Mouse (Mus musculus) neutrophil, adult 5-6 weeks (primary cell): ENCODE measurements at regions not wholly inside any gene's neighbourhood (a gene's known extent, or its start where the extent isn't known, plus 50 kb on each side); places are given as distances from the start of the nearest gene placed in this dataset.

ENCODE experiments used
- ATAC-seq: fragments of 151-379, 151-347 bp; 2 replicates; pipeline ENCODE4 v1.8.0; 2017; ENCODE audit warnings: mild to moderate bottlenecking, moderate TSS enrichment; ENCODE audit not compliant: insufficient number of reproducible peaks, poor library complexity, low FRiP score, severe bottlenecking; ENCODE audit errors: extremely low read depth

- no peak for ATAC-seq
These were observed 186.7 kb upstream of the Bcor start for GRCm38 (mm10) chrX:12346856-12347255.

DNA sequence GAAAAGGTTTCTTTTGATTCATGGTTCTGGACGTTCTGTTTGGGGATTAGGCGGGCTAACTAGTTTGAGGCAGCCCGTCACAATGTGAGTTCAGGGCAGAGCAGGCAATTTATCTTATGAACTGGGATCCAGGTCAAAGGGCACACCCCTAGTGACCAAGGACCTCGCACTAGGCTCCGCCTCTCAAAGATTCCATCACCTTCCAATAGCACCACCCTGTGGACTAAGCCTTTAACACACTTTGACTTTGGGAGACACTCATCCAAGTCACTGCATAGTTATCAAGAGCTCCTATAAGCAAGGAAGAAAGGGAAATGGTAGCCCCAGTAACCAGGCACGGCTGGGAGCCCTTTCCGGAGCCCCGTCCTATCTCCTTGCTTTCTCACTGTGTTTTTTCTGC is 188.0 kb upstream of the Bcor start:
- no peak for ATAC-seq

DNA sequence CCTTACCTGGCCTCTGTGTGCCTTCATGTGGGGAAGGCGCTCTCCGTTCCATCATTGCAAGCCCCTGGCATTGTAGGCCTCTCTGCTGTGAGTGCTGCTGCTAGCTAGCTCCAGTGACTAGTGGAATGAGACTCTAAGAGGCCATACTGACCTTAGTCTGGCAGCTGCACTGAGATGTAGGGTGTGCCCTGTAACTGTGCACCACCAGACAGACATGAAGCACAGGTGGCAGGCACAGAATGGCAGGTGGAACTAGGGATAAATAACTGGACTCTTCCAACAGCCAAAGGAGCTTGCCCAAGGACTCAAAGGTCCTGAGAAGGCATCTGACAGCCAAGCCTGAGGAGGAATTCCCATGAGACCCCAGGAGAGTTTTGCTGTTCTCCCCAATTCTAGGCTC is 194.7 kb upstream of the Bcor start:
- ATAC-seq, result no peak

GRCm38 (mm10) chrX:12358026-12358425 is 197.9 kb upstream of the Bcor start:
- no peak for ATAC-seq

DNA sequence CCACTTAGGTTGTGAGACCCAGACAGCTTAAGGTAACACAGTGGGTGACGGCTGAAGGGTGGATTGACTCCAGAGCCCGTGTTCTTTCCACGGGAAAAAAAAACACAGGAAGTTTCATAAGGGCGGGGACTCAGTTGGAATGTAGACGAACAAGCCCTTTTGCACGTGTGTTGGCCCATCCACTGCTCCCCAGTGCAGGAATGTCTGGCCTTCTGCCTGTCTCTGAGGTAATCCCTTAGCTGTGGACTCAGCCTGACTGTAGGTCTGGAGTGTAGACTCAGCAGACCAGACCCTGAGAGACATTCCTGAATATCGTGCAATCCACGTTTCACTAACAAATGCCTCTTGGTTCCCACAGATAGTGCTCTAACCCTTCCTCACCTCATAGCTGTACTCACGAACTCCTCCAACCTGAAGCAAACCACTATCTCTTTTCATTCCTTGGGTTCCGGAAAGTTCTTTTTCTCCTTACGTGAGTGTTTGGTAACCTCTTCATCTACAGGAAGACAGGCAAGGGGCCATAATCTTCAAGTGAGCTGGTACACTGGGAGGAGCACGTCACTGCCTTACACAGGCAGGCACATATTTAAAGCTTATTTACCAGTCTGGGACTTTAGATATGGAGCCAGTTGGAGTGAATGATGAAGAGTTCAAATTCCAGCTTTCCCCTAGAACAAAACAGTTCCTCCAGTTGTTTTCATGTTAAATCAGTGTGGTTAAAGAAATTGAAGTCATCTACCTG is 205.6 kb upstream of the Bcor start:
- no peak for ATAC-seq

DNA sequence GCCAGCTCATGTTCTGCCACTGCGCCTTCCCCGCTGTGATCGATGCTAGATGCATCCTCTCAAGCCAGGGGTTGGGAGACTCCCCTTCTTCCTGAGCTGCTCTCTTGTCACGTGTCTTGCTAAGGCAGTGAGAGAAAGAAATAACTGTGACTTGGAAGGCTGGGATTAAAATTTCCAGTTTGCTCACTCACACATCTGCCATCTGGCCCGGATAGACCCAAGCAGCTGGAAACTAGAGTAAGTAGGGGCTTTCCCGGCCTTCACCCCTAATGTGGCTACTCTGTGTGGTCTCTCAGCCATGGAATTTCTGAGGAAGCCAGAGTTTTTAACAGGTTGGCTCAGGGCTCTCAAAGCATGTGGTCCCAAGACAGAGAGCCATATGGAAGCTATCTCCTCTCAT is 206.6 kb upstream of the Bcor start:
- no peak for ATAC-seq

DNA sequence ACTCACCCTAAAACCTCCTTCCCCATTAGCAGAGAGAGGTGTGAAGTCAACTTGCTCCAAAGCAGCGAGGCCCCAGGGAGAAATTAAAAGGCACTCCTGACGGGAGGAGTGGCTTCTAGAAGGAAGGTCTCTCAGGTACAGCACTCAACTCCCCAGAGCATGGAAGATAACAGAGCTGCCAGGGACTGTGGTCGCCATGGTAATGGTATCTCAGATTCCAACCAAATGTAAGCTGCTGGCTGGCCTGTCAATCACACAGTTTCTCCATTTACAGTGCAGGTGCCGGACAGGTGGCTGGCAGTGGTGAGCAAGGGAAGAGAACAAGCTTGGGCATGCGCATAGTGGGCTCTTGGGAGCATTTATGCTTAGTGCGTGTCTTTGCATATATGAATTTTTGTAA is 213.5 kb upstream of the Bcor start:
- ATAC-seq, result no peak

DNA sequence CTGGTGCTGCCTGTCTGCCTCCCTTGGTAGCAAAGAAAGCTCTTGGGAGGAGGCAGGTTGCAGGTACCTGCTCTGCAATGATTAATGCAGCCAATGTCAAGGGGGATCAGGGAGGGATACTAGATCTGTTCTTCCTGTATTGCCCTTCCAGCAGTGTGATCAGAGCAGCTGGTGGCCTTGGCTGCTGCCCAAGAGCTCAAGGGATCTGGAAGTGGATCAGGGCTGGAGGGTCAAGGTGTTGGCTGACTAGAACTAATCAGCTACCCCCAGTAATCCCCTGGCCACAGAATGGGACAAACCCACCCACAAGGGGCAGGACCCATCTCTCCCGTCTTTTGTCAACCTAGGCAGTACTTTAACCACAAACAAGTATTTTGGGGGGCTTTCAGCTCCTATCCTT is 211.8 kb upstream of the Atp6ap2 start:
- no peak for ATAC-seq

- ATAC-seq, result no peak
These were observed 211.2 kb upstream of the Atp6ap2 start for GRCm38 (mm10) chrX:12376238-12376980.

DNA sequence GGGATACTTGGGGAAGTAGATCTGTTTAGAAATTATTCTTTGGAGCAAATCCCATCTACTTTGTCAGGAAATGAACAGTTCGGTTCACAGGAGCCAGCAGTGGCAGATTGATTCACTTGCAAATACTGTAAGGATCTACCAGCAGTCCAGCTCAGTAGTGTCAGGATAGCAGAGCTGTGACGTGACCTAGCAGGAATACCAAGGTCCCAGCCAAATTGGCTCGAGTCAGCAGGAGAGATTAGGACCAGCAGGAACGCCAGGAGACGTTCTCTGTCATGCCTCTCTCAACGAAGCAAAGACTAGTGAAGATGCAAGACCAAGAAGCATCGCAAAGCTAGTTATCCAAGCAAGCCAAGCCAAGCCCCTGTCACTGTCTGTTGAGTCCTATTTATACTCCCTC is 210.2 kb upstream of the Atp6ap2 start:
- no peak for ATAC-seq

DNA sequence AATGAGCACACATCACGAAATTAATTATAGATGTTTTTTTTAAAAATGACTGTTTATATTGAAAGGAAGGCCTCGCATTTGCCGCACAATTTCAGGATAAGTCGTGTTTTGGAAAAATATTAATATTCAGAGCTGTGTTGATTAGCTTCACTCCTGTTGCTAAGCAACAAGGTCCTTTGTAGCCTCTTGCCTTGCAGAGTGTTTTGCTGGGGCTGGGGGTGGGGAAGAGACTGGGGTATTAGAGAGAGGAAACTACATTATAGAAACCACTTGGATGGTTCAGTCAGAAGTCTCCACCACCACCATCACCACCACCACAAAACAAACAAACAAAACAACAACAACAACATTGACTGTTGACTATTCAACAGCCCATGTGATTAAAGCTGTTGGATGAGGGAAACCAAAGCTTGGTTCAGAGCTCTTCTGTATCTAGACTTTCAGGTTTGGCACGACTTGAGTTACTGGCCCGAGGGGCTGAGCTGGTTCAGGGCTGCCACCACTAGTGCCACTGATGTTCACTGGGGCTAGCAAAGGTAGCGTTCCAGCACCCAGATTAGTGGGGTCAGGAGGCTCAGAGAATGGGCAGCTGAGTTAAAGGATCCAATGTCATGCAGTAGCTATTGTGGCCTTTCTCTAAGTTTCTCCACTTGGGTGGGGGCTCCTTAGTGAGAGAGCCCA is 195.3 kb upstream of the Atp6ap2 start:
- no peak for ATAC-seq

DNA sequence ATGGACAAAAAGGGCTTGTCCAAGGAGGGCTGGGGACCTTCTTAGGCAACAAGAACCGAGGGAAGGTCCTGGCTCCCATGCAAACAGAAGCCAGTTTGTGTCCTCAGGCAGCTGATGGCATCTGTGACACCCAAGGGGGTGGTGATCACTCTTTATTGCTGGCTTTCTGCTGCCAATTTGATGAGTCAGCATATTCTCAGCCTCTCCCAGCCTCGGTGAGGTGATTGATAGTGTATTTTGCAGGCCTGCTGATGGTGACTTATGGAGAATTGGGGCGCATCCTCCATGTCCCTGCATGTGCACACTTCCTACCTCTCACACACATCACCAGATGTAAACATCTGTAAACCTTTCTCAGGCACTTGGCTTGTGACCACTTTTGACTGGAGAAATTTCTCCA is 178.3 kb upstream of the Atp6ap2 start:
- no peak for ATAC-seq

- ATAC-seq, result no peak
These were observed 162.0 kb upstream of the Atp6ap2 start for GRCm38 (mm10) chrX:12425566-12425965.

GRCm38 (mm10) chrX:12426664-12427063 is 160.9 kb upstream of the Atp6ap2 start:
- ATAC-seq, result no peak

DNA sequence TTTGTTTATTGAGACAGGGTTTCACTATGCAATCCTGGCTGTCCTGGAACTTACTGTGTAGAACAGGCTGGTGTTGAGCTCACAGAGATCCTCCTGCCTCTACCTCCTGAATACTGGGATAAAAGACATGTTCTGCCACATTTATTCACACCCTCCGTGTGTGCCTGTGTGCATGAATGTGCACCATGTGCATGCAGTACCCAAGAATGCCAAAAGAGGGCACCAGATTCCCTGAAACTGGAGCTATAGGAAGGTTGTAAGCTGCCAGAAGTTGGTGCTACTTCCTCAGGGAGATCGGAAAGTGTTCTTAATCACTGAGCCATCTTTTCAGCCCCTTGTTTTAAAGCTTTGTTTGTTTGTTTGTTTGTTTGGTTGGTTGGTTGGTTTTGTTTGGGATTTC is 155.3 kb upstream of the Atp6ap2 start:
- ATAC-seq, result 0 out of 2 replicates have a peak, but pooled peaks have one; percentile 26

DNA sequence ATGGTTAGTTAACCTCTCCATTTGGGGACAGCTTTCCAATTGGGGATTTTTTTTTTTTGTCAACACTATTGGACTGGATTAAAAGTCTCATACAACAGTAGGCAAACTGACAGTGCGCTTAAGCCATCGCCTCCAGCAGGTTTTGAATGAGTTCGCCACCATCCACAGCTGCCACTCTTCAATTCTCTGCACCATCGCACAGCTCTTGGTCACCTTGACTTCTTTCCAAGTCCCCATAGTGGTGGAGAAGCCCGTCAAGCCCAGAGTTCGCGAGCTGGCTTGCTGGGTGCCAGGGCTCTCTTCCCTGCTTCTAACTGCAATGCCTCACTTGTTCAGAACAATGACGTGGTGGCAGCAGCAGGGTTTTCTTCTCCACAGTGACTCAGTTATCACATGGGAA is 151.9 kb upstream of the Atp6ap2 start:
- ATAC-seq, result no peak

DNA sequence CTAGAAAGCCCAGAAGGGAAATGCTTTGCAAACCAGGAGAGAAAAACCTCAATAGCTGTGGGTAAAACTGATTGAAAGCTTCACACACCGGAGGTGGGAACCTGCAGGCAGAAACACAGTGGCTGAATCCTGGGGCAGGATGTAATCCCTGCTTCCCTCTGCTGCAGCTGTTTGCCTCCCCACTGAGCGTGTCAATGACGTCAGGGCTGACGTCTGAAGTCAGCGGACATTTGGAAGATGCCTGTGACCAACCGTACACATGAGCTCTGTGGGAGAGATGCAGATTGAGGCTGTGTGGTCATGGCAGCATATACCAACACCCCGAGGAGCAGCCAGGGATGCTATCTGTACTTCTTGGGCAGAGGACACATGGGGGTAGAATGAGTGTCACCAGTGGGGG is 151.5 kb upstream of the Atp6ap2 start:
- ATAC-seq, result no peak

GRCm38 (mm10) chrX:12439447-12439846 is 148.2 kb upstream of the Atp6ap2 start:
- no peak for ATAC-seq

- ATAC-seq, result no peak
These were observed 143.8 kb upstream of the Atp6ap2 start for GRCm38 (mm10) chrX:12443794-12444193.

- peak; percentile 77 for ATAC-seq
These were observed 142.5 kb upstream of the Atp6ap2 start for GRCm38 (mm10) chrX:12445093-12445492.
